Mouse (Mus musculus) heart, embryonic 11.5 days (tissue): ENCODE results near the gene Ubr3. TPM values are rescaled to one million over a fixed set of nuclear protein-coding genes. Genes with fewer than 3 reads are reported as not detected.
"Not testable (repeated sequence)": the region's sequence is repeated elsewhere in the genome, so short reads cannot be mapped to it uniquely, and the experiment has no call there.

Experiments
- ATAC-seq: fragments of 200-750 bp; cut with Nextera tagmentation; replicated peaks from 2 replicates; pipeline ENCODE4 v1.8.0; 2017; ENCODE audit warnings: moderate library complexity; ENCODE audit not compliant: insufficient number of reproducible peaks, low FRiP score, low TSS enrichment
- H3K27ac ChIP-seq: fragments of 300-500 bp; sonication (generic); 2 replicates; pipeline ENCODE4 v1.5.1; 2014; ENCODE audit warnings: mild to moderate bottlenecking, low read depth, low read length
- H3K27me3 ChIP-seq: fragments of 300-500 bp; sonication (generic); 2 replicates; pipeline ENCODE4 v1.6.1; 2014; ENCODE audit warnings: mild to moderate bottlenecking, low read length, mixed read lengths; ENCODE audit not compliant: control insufficient read depth, insufficient read depth
- H3K36me3 ChIP-seq: fragments of 300-500 bp; sonication (generic); 2 replicates; pipeline ENCODE4 v1.6.1; 2014; ENCODE audit warnings: mild to moderate bottlenecking, low read length, moderate library complexity, mixed read lengths; ENCODE audit not compliant: control insufficient read depth, insufficient read depth
- H3K4me1 ChIP-seq: fragments of 300-500 bp; sonication (generic); 2 replicates; pipeline ENCODE4 v1.6.1; 2014; ENCODE audit warnings: low read length; ENCODE audit not compliant: control insufficient read depth, insufficient read depth
- H3K4me2 ChIP-seq: fragments of 300-500 bp; sonication (generic); 2 replicates; pipeline ENCODE4 v1.6.1; 2014; ENCODE audit warnings: mild to moderate bottlenecking, moderate library complexity
- H3K4me3 ChIP-seq: fragments of 300-500 bp; sonication (generic); 2 replicates; pipeline ENCODE4 v1.5.1; 2014; ENCODE audit warnings: low read depth, low read length
- H3K9ac ChIP-seq: fragments of 300-500 bp; sonication (generic); 2 replicates; pipeline ENCODE4 v1.6.1; 2014; ENCODE audit warnings: mild to moderate bottlenecking, low read depth, low read length, moderate library complexity
- H3K9me3 ChIP-seq: fragments of 300-500 bp; sonication (generic); replicated peaks from 2 replicates; pipeline ENCODE4 v1.6.1; 2016; ENCODE audit warnings: low read length; ENCODE audit not compliant: control insufficient read depth
- WGBS: fragments of 180-500 bp; shearing (Covaris S2); extraction: QIAGEN DNeasy Blood & Tissue Kit; methylation state at CpG from one replicate; pipeline ENCODE4 v1.1.7; 2014; ENCODE audit not compliant: insufficient replicate concordance; 5-methylcytosine and 5-hydroxymethylcytosine counted together
- polyA plus RNA-seq: library from polyadenylated mRNA; unstranded; fragments of >200 nt; fragmentation: Nextera tagmentation; extraction: Ambion mirVana; gene quantifications from 2 replicates; pipeline ENCODE4 v1.2.1, GENCODE M21; 2014

The Ubr3 gene
- polyA plus RNA-seq, 1 experiment from 2014 or later: 13.8 TPM

- Histone ChIP-seq H3K4me1 (peaks cover 3% of the 10 kb centered on the region; the same call in 1 of the 2 replicates), H3K36me3 (no peaks in the 10 kb centered on the region), H3K4me2 (no peak overlapping the region), H3K4me3 (no peak overlapping the region), H3K27ac (no peak overlapping the region), H3K9ac (no peak overlapping the region), H3K27me3 (no peaks in the 10 kb centered on the region), H3K9me3 (no peaks in the 10 kb centered on the region)
- no peak for ATAC-seq
- WGBS: 56% methylated on average over 14 of the region's 14 CpGs
Observed at GRCm38 (mm10) chr2:69895502-69896223, 1.4 kb upstream of the Ubr3 start.

- Histone ChIP-seq H3K4me3 (no peak overlapping the region), H3K9ac (no peak overlapping the region), H3K27me3 (no peaks in the 10 kb centered on the region), H3K27ac (no peak overlapping the region), H3K4me1 (peaks cover 3% of the 10 kb centered on the region; the same call in 1 of the 2 replicates), H3K9me3 (no peaks in the 10 kb centered on the region), H3K36me3 (no peaks in the 10 kb centered on the region), H3K4me2 (no peak overlapping the region)
- 91% methylated on average over 4 of the region's 4 CpGs for WGBS
- ATAC-seq: no peak
Observed at GRCm38 (mm10) chr2:69896224-69896581, 843 bp upstream of the Ubr3 start.

- H3K27ac ChIP-seq: peak overlapping the region; percentile 82
- no peaks in the 10 kb centered on the region for H3K36me3 ChIP-seq
- WGBS: under 1% methylated on average over 54 of the region's 55 CpGs
- peak overlapping the region; percentile 83 for H3K9ac ChIP-seq
- peaks cover 3% of the 10 kb centered on the region; the same call in 1 of the 2 replicates for H3K4me1 ChIP-seq
- no peaks in the 10 kb centered on the region for H3K27me3 ChIP-seq
- H3K4me2 ChIP-seq: peak overlapping the region; percentile 90
- H3K9me3 ChIP-seq: no peaks in the 10 kb centered on the region
- H3K4me3 ChIP-seq: peak overlapping the region; percentile 66
- peak; percentile 67 for ATAC-seq
Observed at GRCm38 (mm10) chr2:69897618-69898575, 851 bp downstream of the Ubr3 start.

GRCm38 (mm10) chr2:69903541-69903940 is 6.5 kb downstream of the Ubr3 start:
- H3K9ac ChIP-seq: no peak overlapping the region
- H3K27me3 ChIP-seq: no peaks in the 10 kb centered on the region
- H3K4me2 ChIP-seq: no peak overlapping the region
- WGBS: 91% methylated on average over 3 of the region's 3 CpGs
- no peaks in the 10 kb centered on the region for H3K9me3 ChIP-seq
- no peak overlapping the region for H3K4me3 ChIP-seq
- no peak for ATAC-seq
- no peaks in the 10 kb centered on the region; the same call in 1 of the 2 replicates for H3K36me3 ChIP-seq
- H3K27ac ChIP-seq: no peak overlapping the region
- peaks cover 3% of the 10 kb centered on the region; the same call in 1 of the 2 replicates for H3K4me1 ChIP-seq

GRCm38 (mm10) chr2:69907394-69907793 is 10.3 kb downstream of the Ubr3 start:
- H3K9me3 ChIP-seq, H3K27me3 ChIP-seq, H3K36me3 ChIP-seq, H3K4me2 ChIP-seq, H3K9ac ChIP-seq, H3K27ac ChIP-seq, H3K4me3 ChIP-seq, H3K4me1 ChIP-seq, ATAC-seq: not testable (repeated sequence)
- WGBS: 84% methylated on average over 4 of the region's 4 CpGs

- Histone ChIP-seq H3K4me2 (no peak overlapping the region), H3K4me3 (no peak overlapping the region), H3K36me3 (peaks cover 7% of the 10 kb centered on the region), H3K9me3 (no peaks in the 10 kb centered on the region), H3K27me3 (no peaks in the 10 kb centered on the region), H3K27ac (no peak overlapping the region), H3K9ac (no peak overlapping the region), H3K4me1 (no peaks in the 10 kb centered on the region)
- WGBS: 70% methylated on average over 2 of the region's 2 CpGs
- ATAC-seq: no peak
Observed at GRCm38 (mm10) chr2:69912801-69913200, 15.8 kb downstream of the Ubr3 start.

- Histone ChIP-seq H3K4me2 (no peak overlapping the region), H3K36me3 (peaks cover 10% of the 10 kb centered on the region), H3K4me3 (no peak overlapping the region), H3K27me3 (no peaks in the 10 kb centered on the region), H3K9ac (no peak overlapping the region), H3K9me3 (no peaks in the 10 kb centered on the region), H3K27ac (no peak overlapping the region), H3K4me1 (no peaks in the 10 kb centered on the region)
- no peak for ATAC-seq
- 88% methylated on average over 3 of the region's 3 CpGs for WGBS
Observed at GRCm38 (mm10) chr2:69917301-69917700, 20.3 kb downstream of the Ubr3 start.

GRCm38 (mm10) chr2:69924943-69925342 is 27.9 kb downstream of the Ubr3 start:
- WGBS: 76% methylated on average over 3 of the region's 3 CpGs
- no peak for ATAC-seq
- no peaks in the 10 kb centered on the region for H3K27me3 ChIP-seq
- H3K9ac ChIP-seq: no peak overlapping the region
- no peak overlapping the region for H3K4me3 ChIP-seq
- no peaks in the 10 kb centered on the region for H3K9me3 ChIP-seq
- H3K27ac ChIP-seq: no peak overlapping the region
- H3K36me3 ChIP-seq: peaks cover 5% of the 10 kb centered on the region
- no peaks in the 10 kb centered on the region for H3K4me1 ChIP-seq
- H3K4me2 ChIP-seq: no peak overlapping the region
